Mouse (Mus musculus) bone marrow macrophage, adult 2 months (primary cell): ENCODE results near the gene Pde4d.

ENCODE experiments used
- CTCF ChIP-seq: IDR thresholded peaks from 2 replicates; pipeline ENCODE4 v1.5.1; 2012; ENCODE audit warnings: low read depth, mild to moderate bottlenecking, low read length, moderate library complexity
- POLR2A ChIP-seq: IDR thresholded peaks from 2 replicates; pipeline ENCODE4 v1.6.1; 2012; ENCODE audit warnings: mild to moderate bottlenecking, low read depth, low read length, borderline replicate concordance

- TF ChIP-seq POLR2A (no peak), CTCF (no peak)
Measured at GRCm38 (mm10) chr13:108465755-108466154, 16.0 kb downstream of the Pde4d start.
